Mouse (Mus musculus) ES-E14 (cell line): ENCODE data around the gene Itpr1. TPM values are rescaled to one million over a fixed set of nuclear protein-coding genes. Genes with fewer than 3 reads are reported as not detected.

ENCODE experiments used
- DNase-seq: peaks from one replicate; pipeline ENCODE4 v3.0.0-alpha.2; 2013; ENCODE audit warnings: low read depth, low spot score
- H3K27ac ChIP-seq: 2 replicates; pipeline ENCODE4 v1.5.1; 2012; ENCODE audit warnings: low read depth, mild to moderate bottlenecking, low read length, moderate library complexity, mixed read lengths; ENCODE audit not compliant: poor library complexity, insufficient read depth, severe bottlenecking
- H3K36me3 ChIP-seq: 2 replicates; pipeline ENCODE4 v1.6.1; 2012; ENCODE audit warnings: mild to moderate bottlenecking, low read length, moderate library complexity, mixed read lengths; ENCODE audit not compliant: control insufficient read depth, poor library complexity, insufficient read depth, severe bottlenecking
- H3K4me1 ChIP-seq, 2 experiments: fragments of 150-350 bp in 1 of 2; sonication (generic) in 1 of 2; 2 replicates each; pipeline ENCODE4 v1.6.1; 2012; ENCODE audit warnings: low read length in 2 of 2, mild to moderate bottlenecking in 1 of 2, mixed read lengths in 1 of 2; ENCODE audit not compliant: control insufficient read depth in 2 of 2, insufficient read depth in 2 of 2, poor library complexity in 1 of 2
- H3K4me3 ChIP-seq, 2 experiments: fragments of 150-350 bp in 1 of 2; sonication (generic) in 1 of 2; 2 replicates each; pipeline ENCODE4 v1.5.1; 2012; ENCODE audit warnings: low read length in 2 of 2, low read depth in 1 of 2, mild to moderate bottlenecking in 1 of 2, mixed read lengths in 1 of 2; ENCODE audit not compliant: insufficient read depth in 1 of 2, poor library complexity in 1 of 2, severe bottlenecking in 1 of 2
- H3K9ac ChIP-seq: 2 replicates; pipeline ENCODE4 v1.6.1; 2012; ENCODE audit warnings: low read depth, mild to moderate bottlenecking, low read length, mixed read lengths; ENCODE audit not compliant: poor library complexity, insufficient read depth, severe bottlenecking
- H3K9me3 ChIP-seq: fragments of 150-350 bp; sonication (generic); 2 replicates; pipeline ENCODE4 v1.6.1; 2012; ENCODE audit warnings: low read depth, mild to moderate bottlenecking, low read length; ENCODE audit not compliant: control insufficient read depth, insufficient read depth
- CHD2 ChIP-seq: IDR thresholded peaks from 2 replicates; pipeline ENCODE4 v1.6.1; 2014; ENCODE audit warnings: mild to moderate bottlenecking, low read depth, low read length, inconsistent platforms
- HCFC1 ChIP-seq: IDR thresholded peaks from 2 replicates; pipeline ENCODE4 v1.6.1; 2012; ENCODE audit warnings: low read length, inconsistent platforms, borderline replicate concordance; ENCODE audit not compliant: insufficient read depth
- MAFK ChIP-seq: IDR thresholded peaks from 2 replicates; pipeline ENCODE4 v1.6.1; 2014; ENCODE audit warnings: mild to moderate bottlenecking, low read depth, low read length, inconsistent platforms; ENCODE audit not compliant: insufficient read depth
- ZC3H11A ChIP-seq: IDR thresholded peaks from 2 replicates; pipeline ENCODE4 v1.6.1; 2012; ENCODE audit warnings: low read depth, mild to moderate bottlenecking, inconsistent platforms, low read length, borderline replicate concordance
- ZNF384 ChIP-seq: IDR thresholded peaks from 2 replicates; pipeline ENCODE4 v1.6.1; 2012; ENCODE audit warnings: low read depth, low read length, inconsistent platforms
- in situ Hi-C, 2 experiments: fragments of 600-800 bp; cut with MboI; formaldehyde crosslinking; loops; one replicate each; pipeline ENCODE4 v1.15.1; 2025; ENCODE audit warnings: low sequenced_read_pairs in 2 of 2, inconsistent platforms in 1 of 2; ENCODE audit not compliant: unreplicated experiment in 2 of 2
- total RNA-seq: library from RNA; depleted of rRNA; stranded (reverse); fragments of 300-350 nt; gene quantifications from 2 replicates; pipeline ENCODE4 v1.2.3, GENCODE M21; 2012

Itpr1 gene
- total RNA-seq, 1 experiment: 52.8 TPM

DNA sequence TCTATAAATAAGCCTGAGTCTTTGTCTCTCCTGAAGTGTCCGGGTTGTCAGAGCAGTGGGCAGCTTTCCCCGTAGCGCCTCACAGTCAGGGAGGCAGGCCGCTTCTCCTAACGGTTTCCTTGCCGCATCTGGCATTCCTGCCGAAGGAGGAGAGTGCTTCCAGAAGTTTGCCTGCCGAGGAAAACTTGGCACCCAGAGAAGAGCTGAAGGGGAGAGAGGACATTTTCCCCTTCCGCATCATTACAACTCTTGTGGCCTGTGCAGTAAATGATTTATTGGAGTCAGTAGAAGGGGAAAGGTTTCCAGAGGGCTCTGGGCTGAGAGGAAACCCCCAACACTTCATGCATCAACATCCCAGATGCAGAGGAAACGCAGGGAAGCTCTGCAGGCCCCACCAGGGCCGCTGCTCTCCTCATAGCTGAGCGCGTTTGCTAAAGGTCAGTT lies 22.8 kb downstream of the Itpr1 start:
- TF ChIP-seq ZC3H11A (no peak), MAFK (no peak), HCFC1 (no peak), ZNF384 (no peak), CHD2 (no peak)
- Histone ChIP-seq H3K9me3 (no peaks in the 10 kb centered on the region), H3K27ac (no peak overlapping the region), H3K9ac (no peak overlapping the region), H3K36me3 (peaks cover 4% of the 10 kb centered on the region; the same call in 1 of the 2 replicates), H3K4me3 (no peak overlapping the region), H3K4me1 (peaks cover 5 to 13% of the 10 kb centered on the region in 2 experiments; a peak in 3 of 4 replicates)
- in situ Hi-C loops: no loop called here
- no peak for DNase-seq

- TF ChIP-seq CHD2 (no peak), ZC3H11A (no peak), MAFK (no peak), HCFC1 (no peak), ZNF384 (no peak)
- H3K36me3 ChIP-seq: peaks cover 4% of the 10 kb centered on the region; the same call in 1 of the 2 replicates
- no peak overlapping the region for H3K27ac ChIP-seq
- H3K4me1 ChIP-seq: peaks cover 5 to 12% of the 10 kb centered on the region in 2 experiments; a peak in 3 of 4 replicates
- H3K4me3 ChIP-seq: no peak overlapping the region
- H3K9ac ChIP-seq: no peak overlapping the region
- in situ Hi-C loops: no loop called here
- DNase-seq: no peak
- H3K9me3 ChIP-seq: no peaks in the 10 kb centered on the region
Measured at GRCm38 (mm10) chr6:108236411-108236921, 23.6 kb downstream of the Itpr1 start.

- in situ Hi-C loops: no loop called here
Measured at GRCm38 (mm10) chr6:108236996-108237395, 24.1 kb downstream of the Itpr1 start.

DNA sequence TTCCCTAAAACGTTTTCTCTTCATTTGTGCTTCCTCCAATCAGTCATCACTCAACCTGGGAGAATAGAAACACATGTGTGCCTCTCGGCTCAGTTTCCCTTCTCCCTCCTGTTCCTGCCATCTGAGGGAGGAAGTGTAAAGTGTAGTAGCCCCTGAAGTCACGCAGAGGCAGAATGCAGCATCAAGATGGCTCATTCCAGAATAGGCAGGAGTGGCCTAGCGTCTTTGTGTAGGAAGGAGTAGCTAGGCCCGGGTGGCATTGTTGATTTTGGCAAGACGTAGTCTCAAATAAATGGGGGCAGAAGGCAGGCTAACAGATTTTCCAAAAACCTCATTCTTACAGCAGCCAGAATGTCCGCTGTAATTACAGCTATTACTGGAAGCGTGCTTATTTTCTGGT lies 24.7 kb downstream of the Itpr1 start:
- Histone ChIP-seq H3K36me3 (peaks cover 6% of the 10 kb centered on the region; the same call in 1 of the 2 replicates), H3K4me3 (no peak overlapping the region), H3K9me3 (no peaks in the 10 kb centered on the region), H3K27ac (no peak overlapping the region), H3K9ac (no peak overlapping the region), H3K4me1 (peaks cover 5 to 9% of the 10 kb centered on the region in 2 experiments; a peak in 3 of 4 replicates)
- no peak for DNase-seq
- in situ Hi-C loops: no loop called here
- TF ChIP-seq CHD2 (no peak), MAFK (no peak), ZC3H11A (no peak), ZNF384 (no peak), HCFC1 (no peak)

More at GRCm38 (mm10) chr6:108236996-108237395, 24.1 kb downstream of the Itpr1 start:
- TF ChIP-seq ZNF384 (no peak), MAFK (no peak), ZC3H11A (no peak), CHD2 (no peak), HCFC1 (no peak)
- no peak overlapping the region for H3K27ac ChIP-seq
- no peaks in the 10 kb centered on the region for H3K9me3 ChIP-seq
- no peak overlapping the region for H3K9ac ChIP-seq
- no peak for DNase-seq
- H3K4me3 ChIP-seq: no peak overlapping the region
- H3K4me1 ChIP-seq: peaks cover 5 to 9% of the 10 kb centered on the region in 2 experiments; a peak in 3 of 4 replicates
- peaks cover 4% of the 10 kb centered on the region; the same call in 1 of the 2 replicates for H3K36me3 ChIP-seq
